Mouse (Mus musculus) MEL (cell line): ENCODE measurements around the gene Reps1. TPM values are rescaled to one million over a fixed set of nuclear protein-coding genes. Genes with fewer than 3 reads are reported as not detected.

Experiments
- DNase-seq: peaks from one replicate; pipeline ENCODE4 v3.0.0; 2011; ENCODE audit warnings: low read depth, low spot score
- H3K27ac ChIP-seq: 2 replicates; pipeline ENCODE4 v1.5.1; 2012; ENCODE audit warnings: low read depth, mild to moderate bottlenecking, control low read depth, low read length, moderate library complexity; ENCODE audit not compliant: control insufficient read depth
- H3K27me3 ChIP-seq, 2 experiments: fragments of 150-350 bp in 1 of 2; sonication (generic) in 1 of 2; 2 replicates each; pipeline ENCODE4 v1.6.1; 2012; ENCODE audit warnings: low read length in 2 of 2, mild to moderate bottlenecking in 2 of 2, improper control_type of control experiment in 1 of 2, moderate library complexity in 1 of 2; ENCODE audit not compliant: insufficient read depth in 2 of 2, control insufficient read depth in 1 of 2
- H3K36me3 ChIP-seq, 2 experiments: 2 replicates each; pipeline ENCODE4 v1.6.1; 2012 to 2014; ENCODE audit warnings: low read length in 2 of 2, improper control_type of control experiment in 1 of 2, inconsistent platforms in 1 of 2, mild to moderate bottlenecking in 1 of 2; ENCODE audit not compliant: insufficient read depth in 2 of 2, control insufficient read depth in 1 of 2
- H3K4me1 ChIP-seq, 2 experiments: fragments of 150-350 bp in 1 of 2; sonication (generic) in 1 of 2; 2 replicates each; pipeline ENCODE4 v1.6.1; 2012; ENCODE audit warnings: low read length in 2 of 2, improper control_type of control experiment in 1 of 2, mild to moderate bottlenecking in 1 of 2; ENCODE audit not compliant: insufficient read depth in 2 of 2, control insufficient read depth in 1 of 2
- H3K4me3 ChIP-seq, 2 experiments: fragments of 150-350 bp in 1 of 2; sonication (generic) in 1 of 2; 2 replicates each; pipeline ENCODE4 v1.5.1; 2012; ENCODE audit warnings: low read depth in 2 of 2, low read length in 2 of 2, mild to moderate bottlenecking in 2 of 2, moderate library complexity in 2 of 2, control low read depth in 1 of 2, improper control_type of control experiment in 1 of 2; ENCODE audit not compliant: control insufficient read depth in 1 of 2, insufficient read depth in 1 of 2
- H3K79me2 ChIP-seq: 2 replicates; pipeline ENCODE4 v1.6.1; 2012; ENCODE audit warnings: mild to moderate bottlenecking, low read length, moderate library complexity; ENCODE audit not compliant: control insufficient read depth, poor library complexity, insufficient read depth
- H3K9ac ChIP-seq: 2 replicates; pipeline ENCODE4 v1.6.1; 2012; ENCODE audit warnings: low read depth, mild to moderate bottlenecking, control low read depth, low read length, moderate library complexity; ENCODE audit not compliant: control insufficient read depth, poor library complexity, severe bottlenecking
- H3K9me3 ChIP-seq: fragments of 150-350 bp; sonication (generic); replicated peaks from 2 replicates; pipeline ENCODE4 v1.6.1; 2012; ENCODE audit warnings: mild to moderate bottlenecking, low read length, improper control_type of control experiment, moderate library complexity; ENCODE audit not compliant: insufficient read depth
- CHD1 ChIP-seq: IDR thresholded peaks from 2 replicates; pipeline ENCODE4 v1.6.1; 2012; ENCODE audit warnings: low read depth, mild to moderate bottlenecking, inconsistent platforms, low read length, improper control_type of control experiment
- E2F4 ChIP-seq: IDR thresholded peaks from 2 replicates; pipeline ENCODE4 v1.6.1; 2011; ENCODE audit warnings: low read depth, low read length, improper control_type of control experiment, borderline replicate concordance
- ELF1 ChIP-seq: IDR thresholded peaks from 2 replicates; pipeline ENCODE4 v1.6.1; 2014; ENCODE audit warnings: low read depth, mild to moderate bottlenecking, inconsistent platforms, low read length, improper control_type of control experiment, moderate library complexity
- HCFC1 ChIP-seq: IDR thresholded peaks from 2 replicates; pipeline ENCODE4 v1.6.1; 2012; ENCODE audit warnings: low read depth, mild to moderate bottlenecking, inconsistent platforms, low read length, improper control_type of control experiment, moderate library complexity
- JUND ChIP-seq: IDR thresholded peaks from 2 replicates; pipeline ENCODE4 v1.6.1; 2011; ENCODE audit warnings: low read depth, mild to moderate bottlenecking, improper control_type of control experiment, low read length
- KAT2A ChIP-seq: conservative IDR thresholded peaks from 2 replicates; pipeline ENCODE4 v1.6.1; 2012; ENCODE audit warnings: low read depth, low read length, improper control_type of control experiment, inconsistent platforms
- MAFK ChIP-seq: IDR thresholded peaks from 2 replicates; pipeline ENCODE4 v1.6.1; 2011; ENCODE audit warnings: low read depth, mild to moderate bottlenecking, low read length, improper control_type of control experiment, borderline replicate concordance
- MAX ChIP-seq: IDR thresholded peaks from 2 replicates; pipeline ENCODE4 v1.6.1; 2011; ENCODE audit warnings: low read length, improper control_type of control experiment
- MAZ ChIP-seq: IDR thresholded peaks from 2 replicates; pipeline ENCODE4 v1.6.1; 2012; ENCODE audit warnings: low read depth, mild to moderate bottlenecking, inconsistent platforms, low read length, improper control_type of control experiment
- MEF2A ChIP-seq: IDR thresholded peaks from 2 replicates; pipeline ENCODE4 v1.6.1; 2014; ENCODE audit warnings: low read depth, mild to moderate bottlenecking, inconsistent platforms, low read length, improper control_type of control experiment; ENCODE audit not compliant: poor library complexity, insufficient replicate concordance, severe bottlenecking; ENCODE audit errors: extremely low read depth
- MXI1 ChIP-seq: IDR thresholded peaks from 2 replicates; pipeline ENCODE4 v1.6.1; 2011; ENCODE audit warnings: mild to moderate bottlenecking, low read depth, low read length, improper control_type of control experiment
- NRF1 ChIP-seq: IDR thresholded peaks from 2 replicates; pipeline ENCODE4 v1.6.1; 2014; ENCODE audit warnings: low read depth, mild to moderate bottlenecking, inconsistent platforms, low read length, improper control_type of control experiment, moderate library complexity; ENCODE audit not compliant: poor library complexity, insufficient read depth, severe bottlenecking
- POLR2A ChIP-seq, 2 experiments: IDR thresholded peaks; 2 replicates each; pipeline ENCODE4 v1.6.1; 2011 to 2012; ENCODE audit warnings: low read length in 2 of 2, mild to moderate bottlenecking in 2 of 2, control low read depth in 1 of 2, improper control_type of control experiment in 1 of 2, low read depth in 1 of 2, moderate library complexity in 1 of 2; ENCODE audit not compliant: control insufficient read depth in 1 of 2, insufficient read depth in 1 of 2, poor library complexity in 1 of 2
- POLR2AphosphoS5 ChIP-seq: IDR thresholded peaks from 2 replicates; pipeline ENCODE4 v1.6.1; 2012; ENCODE audit warnings: low read depth, borderline replicate concordance, mild to moderate bottlenecking, inconsistent platforms, low read length, moderate library complexity, mixed read lengths
- RAD21 ChIP-seq: IDR thresholded peaks from 2 replicates; pipeline ENCODE4 v1.6.1; 2011; ENCODE audit warnings: mild to moderate bottlenecking, low read depth, low read length, improper control_type of control experiment
- SIN3A ChIP-seq: IDR thresholded peaks from 2 replicates; pipeline ENCODE4 v1.6.1; 2012; ENCODE audit warnings: low read length, improper control_type of control experiment, inconsistent platforms
- TCF12 ChIP-seq: IDR thresholded peaks from 2 replicates; pipeline ENCODE4 v1.6.1; 2014; ENCODE audit warnings: low read depth, mild to moderate bottlenecking, inconsistent platforms, low read length, improper control_type of control experiment, moderate library complexity
- USF2 ChIP-seq, 2 experiments: IDR thresholded peaks; 2 replicates each; pipeline ENCODE4 v1.6.1; 2011 to 2012; ENCODE audit warnings: improper control_type of control experiment in 2 of 2, low read length in 2 of 2, borderline replicate concordance in 1 of 2, inconsistent platforms in 1 of 2, low read depth in 1 of 2, mild to moderate bottlenecking in 1 of 2; ENCODE audit not compliant: insufficient read depth in 1 of 2
- ZNF384 ChIP-seq: IDR thresholded peaks from 2 replicates; pipeline ENCODE4 v1.6.1; 2012; ENCODE audit warnings: low read depth, mild to moderate bottlenecking, inconsistent platforms, low read length, improper control_type of control experiment
- polyA plus RNA-seq, 2 experiments: library from polyadenylated mRNA; stranded (reverse) in 1 of 2; unstranded in 1 of 2; fragments of >175 nt in 1 of 2; fragments of >200 nt in 1 of 2; gene quantifications; 2 replicates each; pipeline versions ENCODE4 v1.2.1 to v1.2.4; 2012; ENCODE audit warnings: low replicate concordance in 2 of 2, low read depth in 1 of 2; ENCODE audit not compliant: insufficient read length in 2 of 2, insufficient read depth in 1 of 2, missing spikeins in 1 of 2
- total RNA-seq: library from RNA; depleted of rRNA; stranded (reverse); fragments of 300-350 nt; gene quantifications from 2 replicates; pipeline ENCODE4 v1.2.3, GENCODE M21; 2012

Reps1 gene
- total and polyA plus RNA-seq, 3 experiments = 40.0 to 80.3 TPM; not detected in 1

- Histone ChIP-seq H3K9ac (no peak overlapping the region), H3K27me3 (no peaks in the 10 kb centered on the region), H3K36me3 (no peaks in the 10 kb centered on the region), H3K79me2 (no peaks in the 10 kb centered on the region), H3K4me1 (no peaks in the 10 kb centered on the region), H3K4me3 (no peak overlapping the region), H3K9me3 (no peaks in the 10 kb centered on the region), H3K27ac (no peak overlapping the region)
- TF ChIP-seq ZNF384 (no peak), HCFC1 (no peak), MAFK (no peak), RAD21 (no peak), CHD1 (no peak), NRF1 (no peak), ELF1 (no peak), POLR2A (IDR thresholded peaks at IDR 0.05; ENCODE audit: control insufficient read depth in 1 of 2, insufficient read depth in 1 of 2, low read depth in 1 of 2, low read length in 2 of 2, poor library complexity in 1 of 2) (no peak), MEF2A (no peak), E2F4 (no peak), KAT2A (no peak), MXI1 (no peak), JUND (no peak), POLR2AphosphoS5 (no peak)
- DNase-seq = no peak
These were observed 18.8 kb upstream of the Reps1 start for GRCm38 (mm10) chr10:18036849-18037248.

GRCm38 (mm10) chr10:18046380-18046779 lies 9.3 kb upstream of the Reps1 start:
- no peak for DNase-seq
- no peak overlapping the region for H3K4me3 ChIP-seq
- H3K9ac ChIP-seq = no peak overlapping the region
- no peaks in the 10 kb centered on the region for H3K27me3 ChIP-seq
- H3K27ac ChIP-seq = no peak overlapping the region
- TF ChIP-seq USF2 (IDR thresholded peaks at IDR 0.05; ENCODE audit: borderline replicate concordance in 1 of 2, insufficient read depth in 1 of 2, low read depth in 1 of 2, low read length in 2 of 2) = no peak
- no peak for TF ChIP-seq NRF1
- no peak for TF ChIP-seq E2F4
- no peak for TF ChIP-seq MAZ
- TF ChIP-seq POLR2A (IDR thresholded peaks at IDR 0.05; ENCODE audit: control insufficient read depth in 1 of 2, insufficient read depth in 1 of 2, low read depth in 1 of 2, low read length in 2 of 2, poor library complexity in 1 of 2) = no peak
- TF ChIP-seq SIN3A = no peak
- TF ChIP-seq POLR2AphosphoS5 = no peak
- no peak for TF ChIP-seq RAD21
- no peak for TF ChIP-seq TCF12
- TF ChIP-seq JUND = no peak
- no peak for TF ChIP-seq MAFK
- TF ChIP-seq HCFC1 = no peak
- TF ChIP-seq MEF2A = no peak
- no peak for TF ChIP-seq ELF1
- TF ChIP-seq KAT2A = no peak
- no peak for TF ChIP-seq MAX
- H3K4me1 ChIP-seq = no peaks in the 10 kb centered on the region
- H3K36me3 ChIP-seq = no peaks in the 10 kb centered on the region
- H3K9me3 ChIP-seq = no peaks in the 10 kb centered on the region
- H3K79me2 ChIP-seq = no peaks in the 10 kb centered on the region
